Mouse (Mus musculus): Measurements from ENCODE around the gene Mfsd11.

DNA sequence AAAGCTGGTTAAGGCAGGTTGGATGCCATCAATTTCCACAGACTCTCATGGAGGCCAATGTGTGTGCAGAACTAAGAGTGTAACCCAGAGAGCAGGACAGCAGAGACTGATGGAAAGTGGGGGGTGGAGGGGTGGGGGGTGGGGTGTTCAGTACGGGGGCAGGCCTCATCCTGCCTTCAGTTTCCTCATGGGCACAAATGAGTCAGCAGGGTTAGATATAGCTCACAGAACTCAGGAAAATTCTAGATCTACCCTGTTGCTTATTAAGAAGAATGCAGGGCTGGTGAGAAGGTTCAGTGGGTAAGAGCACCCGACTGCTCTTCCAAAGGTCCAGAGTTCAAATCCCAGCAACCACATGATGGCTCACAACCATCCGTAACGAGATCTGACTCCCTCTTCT is 17.4 kb downstream of the Mfsd11 start:
- TF ChIP-seq CTCF (IDR thresholded peaks at IDR 0.05; ENCODE audit: low read depth) (no peak), EP300 (IDR thresholded peaks at IDR 0.05; ENCODE audit: low read depth) (no peak)

All from liver, embryonic 14.5 days (tissue).